Mouse (Mus musculus) liver, embryonic 14.5 days (tissue): ENCODE data around the gene Mfsd4a. TPM values are rescaled to one million over a fixed set of nuclear protein-coding genes. Genes with fewer than 3 reads are reported as not detected.

ENCODE experiments used
- ATAC-seq: fragments of 200-750 bp; cut with Nextera tagmentation; 2 replicates; pipeline ENCODE4 v1.8.0; 2017; ENCODE audit warnings: moderate number of reproducible peaks, mild to moderate bottlenecking, moderate library complexity; ENCODE audit not compliant: insufficient read depth
- DNase-seq, 3 experiments: peaks; one replicate each; pipeline ENCODE4 v3.0.0-alpha.2; 2012 to 2013; ENCODE audit warnings: low read depth in 3 of 3, low spot score in 3 of 3
- H3K27ac ChIP-seq: fragments of 300-500 bp; sonication (generic); 2 replicates; pipeline ENCODE4 v1.5.1; 2014; ENCODE audit warnings: moderate library complexity, mild to moderate bottlenecking, control low read depth, inconsistent platforms
- H3K27me3 ChIP-seq: fragments of 300-500 bp; sonication (generic); 2 replicates; pipeline ENCODE4 v1.6.1; 2014; ENCODE audit warnings: mild to moderate bottlenecking, low read length, moderate library complexity; ENCODE audit not compliant: control insufficient read depth, insufficient read depth
- H3K36me3 ChIP-seq: fragments of 300-500 bp; sonication (generic); replicated peaks from 2 replicates; pipeline ENCODE4 v1.6.1; 2014; ENCODE audit warnings: low read depth; ENCODE audit not compliant: control insufficient read depth, insufficient read depth
- H3K4me1 ChIP-seq, 2 experiments: fragments of 200-500 bp in 1 of 2; fragments of 300-500 bp in 1 of 2; sonication (generic) in 1 of 2; replicated peaks; 2 replicates each; pipeline ENCODE4 v1.6.1; 2012 to 2014; ENCODE audit warnings: antibody characterized with exemption in 1 of 2, inconsistent platforms in 1 of 2, low read length in 1 of 2; ENCODE audit not compliant: control insufficient read depth in 2 of 2, insufficient read depth in 2 of 2
- H3K4me2 ChIP-seq: fragments of 300-500 bp; sonication (generic); 2 replicates; pipeline ENCODE4 v1.6.1; 2014; ENCODE audit warnings: low read depth, mild to moderate bottlenecking, control low read depth, moderate library complexity
- H3K4me3 ChIP-seq, 2 experiments: fragments of 200-500 bp in 1 of 2; fragments of 300-500 bp in 1 of 2; sonication (generic) in 1 of 2; 2 replicates each; pipeline ENCODE4 v1.5.1; 2012 to 2014; ENCODE audit warnings: low read depth in 2 of 2, low read length in 2 of 2, mild to moderate bottlenecking in 2 of 2, control low read depth in 1 of 2, inconsistent platforms in 1 of 2, moderate library complexity in 1 of 2; ENCODE audit not compliant: insufficient read depth in 1 of 2
- H3K9ac ChIP-seq: fragments of 300-500 bp; sonication (generic); replicated peaks from 2 replicates; pipeline ENCODE4 v1.6.1; 2014; ENCODE audit warnings: mild to moderate bottlenecking, control low read depth, moderate library complexity
- H3K9me3 ChIP-seq: fragments of 300-500 bp; sonication (generic); 2 replicates; pipeline ENCODE4 v1.6.1; 2016; ENCODE audit warnings: low read length, mixed read lengths; ENCODE audit not compliant: control insufficient read depth
- CTCF ChIP-seq: IDR thresholded peaks from 2 replicates; pipeline ENCODE4 v1.5.1; 2016; ENCODE audit warnings: antibody characterized with exemption, low read depth, control low read depth
- EP300 ChIP-seq: IDR thresholded peaks from 2 replicates; pipeline ENCODE4 v1.6.1; 2016; ENCODE audit warnings: antibody characterized with exemption, low read depth
- WGBS: fragments of 180-500 bp; shearing (Covaris S2); extraction: QIAGEN DNeasy Blood & Tissue Kit; methylation state at CpG from one replicate; pipeline ENCODE4 v1.1.7; 2014; ENCODE audit not compliant: insufficient replicate concordance; 5-methylcytosine and 5-hydroxymethylcytosine counted together
- polyA plus RNA-seq, 2 experiments: library from polyadenylated mRNA; depleted of rRNA in 1 of 2; stranded (reverse) in 1 of 2; unstranded in 1 of 2; fragments of >200 nt; fragmentation: Nextera tagmentation in 1 of 2; extraction: Ambion mirVana in 1 of 2; gene quantifications; 2 replicates each; pipeline versions ENCODE4 v1.2.1 to v1.2.3; 2012 to 2014

Gene Mfsd4a
- polyA plus RNA-seq, 2 experiments, result 0.02 to 2.6 TPM

- Histone ChIP-seq H3K4me1 (no peaks in the 10 kb centered on the region), H3K36me3 (no peaks in the 10 kb centered on the region), H3K27ac (no peak overlapping the region), H3K27me3 (no peaks in the 10 kb centered on the region), H3K4me3 (no peak overlapping the region), H3K9me3 (no peaks in the 10 kb centered on the region), H3K4me2 (no peak overlapping the region), H3K9ac (no peak overlapping the region)
- peak; percentile 17 to 35 (median 29) for DNase-seq
- 12% methylated on average over 15 of the region's 15 CpGs for WGBS
- ATAC-seq, result peak; percentile 54; the same call in 1 of the 2 replicates
- TF ChIP-seq CTCF, result peak; percentile 94
- no peak for TF ChIP-seq EP300
These were observed 21.6 kb downstream of the Mfsd4a start for GRCm38 (mm10) chr1:132046143-132046735.

DNA sequence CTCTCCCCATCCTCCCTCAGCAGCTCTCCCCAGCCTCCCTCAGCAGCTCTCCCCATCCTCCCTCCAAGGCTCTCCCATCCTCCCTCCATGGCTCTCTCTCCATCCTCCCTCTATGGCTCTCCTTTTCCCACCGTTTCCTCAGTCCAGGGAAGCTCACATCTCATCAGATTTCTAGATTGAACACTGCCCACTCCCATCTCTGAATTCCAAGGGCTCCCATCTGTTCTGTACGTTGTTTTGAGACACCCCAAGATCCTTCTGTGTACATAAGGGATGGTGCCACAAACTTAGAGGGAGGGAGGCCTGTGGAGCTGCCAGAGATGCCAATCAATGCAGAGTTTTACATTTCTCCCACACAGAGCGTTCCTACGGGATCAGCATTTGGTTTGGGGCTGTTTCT lies 24.1 kb downstream of the Mfsd4a start:
- no peaks in the 10 kb centered on the region for H3K4me1 ChIP-seq

DNA sequence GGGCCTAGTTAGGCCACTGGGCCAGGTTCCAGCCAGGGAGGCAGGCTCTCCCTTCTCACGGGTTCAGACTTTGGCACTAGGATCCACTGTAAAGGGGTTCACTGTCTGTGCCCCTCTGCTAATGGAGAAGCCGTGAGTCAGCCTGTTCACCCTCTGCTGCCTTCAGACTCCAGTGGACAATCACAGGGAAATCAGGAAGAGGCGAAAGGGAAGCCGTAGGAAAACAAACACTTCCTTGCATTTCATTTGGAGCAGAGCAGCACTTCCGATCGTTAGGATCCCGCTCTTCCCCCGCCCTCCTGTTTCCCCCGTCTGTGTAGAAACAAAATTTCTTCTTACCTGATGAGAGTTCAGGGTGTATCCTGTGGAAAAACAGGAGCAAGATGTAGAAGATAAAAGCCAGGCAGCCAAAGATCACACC lies 27.7 kb downstream of the Mfsd4a start:
- TF ChIP-seq EP300 (no peak), CTCF (no peak)
- H3K9me3 ChIP-seq, result no peaks in the 10 kb centered on the region
- no peaks in the 10 kb centered on the region for H3K36me3 ChIP-seq
- DNase-seq (no peak), ATAC-seq (no peak)
- H3K4me1 ChIP-seq, result no peaks in the 10 kb centered on the region
- H3K4me3 ChIP-seq, result no peak overlapping the region
- no peaks in the 10 kb centered on the region for H3K27me3 ChIP-seq
- WGBS, result 63% methylated on average over 9 of the region's 9 CpGs
- no peak overlapping the region for H3K9ac ChIP-seq
- H3K27ac ChIP-seq, result no peak overlapping the region
- no peak overlapping the region for H3K4me2 ChIP-seq

More for the DNA sequence above, 24.1 kb downstream of the Mfsd4a start:
- no peak overlapping the region for H3K9ac ChIP-seq
- DNase-seq (no peak), ATAC-seq (no peak)
- TF ChIP-seq CTCF (no peak), EP300 (no peak)
- H3K4me2 ChIP-seq, result no peak overlapping the region
- 56% methylated on average over 4 of the region's 4 CpGs for WGBS
- H3K4me3 ChIP-seq, result no peak overlapping the region
- no peaks in the 10 kb centered on the region for H3K27me3 ChIP-seq
- H3K9me3 ChIP-seq, result no peaks in the 10 kb centered on the region
- H3K36me3 ChIP-seq, result no peaks in the 10 kb centered on the region
- H3K27ac ChIP-seq, result no peak overlapping the region

GRCm38 (mm10) chr1:132038753-132039152 lies 29.1 kb downstream of the Mfsd4a start:
- no peaks in the 10 kb centered on the region for H3K4me1 ChIP-seq
- DNase-seq (no peak), ATAC-seq (no peak)
- peaks cover under 1% of the 10 kb centered on the region; the same call in 1 of the 2 replicates for H3K36me3 ChIP-seq
- no peak overlapping the region for H3K4me2 ChIP-seq
- no peaks in the 10 kb centered on the region for H3K9me3 ChIP-seq
- H3K9ac ChIP-seq, result no peak overlapping the region
- TF ChIP-seq EP300, result no peak
- no peak for TF ChIP-seq CTCF
- WGBS, result 58% methylated on average over 5 of the region's 5 CpGs
- H3K27me3 ChIP-seq, result no peaks in the 10 kb centered on the region
- no peak overlapping the region for H3K4me3 ChIP-seq
- H3K27ac ChIP-seq, result no peak overlapping the region

- WGBS, result 78% methylated on average over 3 of the region's 3 CpGs
- Histone ChIP-seq H3K4me1 (no peaks in the 10 kb centered on the region), H3K27me3 (no peaks in the 10 kb centered on the region), H3K36me3 (peaks cover 3% of the 10 kb centered on the region; the same call in 1 of the 2 replicates), H3K9ac (no peak overlapping the region), H3K27ac (no peak overlapping the region), H3K4me2 (no peak overlapping the region), H3K9me3 (no peaks in the 10 kb centered on the region), H3K4me3 (no peak overlapping the region)
- ATAC-seq (no peak), DNase-seq (no peak)
- TF ChIP-seq CTCF (no peak), EP300 (no peak)
These were observed 30.1 kb downstream of the Mfsd4a start for GRCm38 (mm10) chr1:132037746-132038145.
